Mouse (Mus musculus): ENCODE results near the gene Gm10401. TPM values are rescaled to one million over a fixed set of nuclear protein-coding genes. Genes with fewer than 3 reads are reported as not detected.
"Not testable (repeated sequence)": the region's sequence is repeated elsewhere in the genome, so short reads cannot be mapped to it uniquely, and the experiment has no call there.

Gm10401 gene
- polyA plus RNA-seq, 1 experiment from 2014 or later: 53.0 TPM

- Histone ChIP-seq H3K4me3 (replicated peaks; ENCODE audit: low read length) (no peak overlapping the region), H3K9me3 (ENCODE audit: control insufficient read depth, low read length) (no peaks in the 10 kb centered on the region), H3K4me2 (replicated peaks) (no peak overlapping the region), H3K36me3 (replicated peaks; ENCODE audit: control insufficient read depth, insufficient read depth) (peaks cover 15% of the 10 kb centered on the region), H3K27me3 (ENCODE audit: control insufficient read depth, insufficient read depth, low read length) (no peaks in the 10 kb centered on the region), H3K4me1 (replicated peaks; ENCODE audit: control insufficient read depth, insufficient read depth, low read length) (no peaks in the 10 kb centered on the region), H3K27ac (no peak overlapping the region), H3K9ac (no peak overlapping the region)
- DNase-seq (ENCODE audit: low spot score): peak; percentile 67
- ATAC-seq (ENCODE audit: low FRiP score): no peak
- WGBS: 58% methylated on average over 5 of the region's 5 CpGs
These were observed 21.8 kb downstream of the Gm10401 start for GRCm38 (mm10) chr5:115076144-115076901.

DNA sequence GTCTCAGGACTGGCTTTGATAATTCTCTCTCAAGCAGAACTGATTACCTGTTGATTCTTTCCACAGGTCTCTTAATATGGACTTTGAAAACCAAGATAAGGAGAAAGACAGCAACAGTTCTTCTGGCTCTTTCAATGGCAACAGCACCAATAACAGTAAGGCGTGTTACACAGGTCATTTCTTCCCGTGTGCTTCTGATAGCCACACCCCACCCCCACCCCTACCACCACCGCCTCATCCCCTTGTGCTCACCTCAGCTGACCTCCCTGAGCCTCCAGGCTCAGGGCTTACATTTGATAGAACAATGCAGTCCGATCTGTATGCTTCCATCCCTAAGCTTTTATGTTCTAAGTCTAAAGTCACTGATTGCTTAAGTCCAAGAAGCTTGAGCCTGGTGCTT lies 23.3 kb downstream of the Gm10401 start:
- Histone ChIP-seq H3K4me2 (replicated peaks) (no peak overlapping the region), H3K4me1 (replicated peaks; ENCODE audit: control insufficient read depth, insufficient read depth, low read length) (no peaks in the 10 kb centered on the region), H3K36me3 (replicated peaks; ENCODE audit: control insufficient read depth, insufficient read depth) (peaks cover 15% of the 10 kb centered on the region), H3K4me3 (replicated peaks; ENCODE audit: low read length) (no peak overlapping the region), H3K9ac (no peak overlapping the region), H3K27me3 (ENCODE audit: control insufficient read depth, insufficient read depth, low read length) (no peaks in the 10 kb centered on the region), H3K27ac (no peak overlapping the region), H3K9me3 (ENCODE audit: control insufficient read depth, low read length) (no peaks in the 10 kb centered on the region)
- WGBS: 93% methylated on average over 4 of the region's 4 CpGs
- DNase-seq (ENCODE audit: low spot score): no peak
- no peak for ATAC-seq (ENCODE audit: low FRiP score)

- H3K4me3 ChIP-seq (replicated peaks; ENCODE audit: low read length); H3K4me2 ChIP-seq (replicated peaks); H3K9me3 ChIP-seq (ENCODE audit: control insufficient read depth, low read length); H3K27me3 ChIP-seq (ENCODE audit: control insufficient read depth, insufficient read depth, low read length); H3K9ac ChIP-seq; H3K4me1 ChIP-seq (replicated peaks; ENCODE audit: control insufficient read depth, insufficient read depth, low read length); H3K27ac ChIP-seq; DNase-seq (ENCODE audit: low spot score); ATAC-seq (ENCODE audit: low FRiP score): not testable (repeated sequence)
- peaks cover 15% of the 10 kb centered on the region for H3K36me3 ChIP-seq (replicated peaks; ENCODE audit: control insufficient read depth, insufficient read depth)
- WGBS: 75% methylated on average over 8 of the region's 8 CpGs
These were observed 24.8 kb downstream of the Gm10401 start for GRCm38 (mm10) chr5:115073306-115073705.

GRCm38 (mm10) chr5:115072143-115072542 lies 26.0 kb downstream of the Gm10401 start:
- 92% methylated on average over 7 of the region's 7 CpGs for WGBS
- Histone ChIP-seq H3K36me3 (replicated peaks; ENCODE audit: control insufficient read depth, insufficient read depth) (peaks cover 15% of the 10 kb centered on the region), H3K4me2 (replicated peaks) (no peak overlapping the region), H3K9ac (no peak overlapping the region), H3K4me3 (replicated peaks; ENCODE audit: low read length) (no peak overlapping the region), H3K4me1 (replicated peaks; ENCODE audit: control insufficient read depth, insufficient read depth, low read length) (no peaks in the 10 kb centered on the region), H3K9me3 (ENCODE audit: control insufficient read depth, low read length) (no peaks in the 10 kb centered on the region), H3K27me3 (ENCODE audit: control insufficient read depth, insufficient read depth, low read length) (no peaks in the 10 kb centered on the region), H3K27ac (no peak overlapping the region)
- DNase-seq (ENCODE audit: low spot score) (no peak), ATAC-seq (ENCODE audit: low FRiP score) (no peak)

GRCm38 (mm10) chr5:115071096-115071901 lies 26.8 kb downstream of the Gm10401 start:
- Histone ChIP-seq H3K27me3 (ENCODE audit: control insufficient read depth, insufficient read depth, low read length) (no peaks in the 10 kb centered on the region), H3K36me3 (replicated peaks; ENCODE audit: control insufficient read depth, insufficient read depth) (peaks cover 15% of the 10 kb centered on the region), H3K27ac (no peak overlapping the region), H3K4me3 (replicated peaks; ENCODE audit: low read length) (no peak overlapping the region), H3K4me2 (replicated peaks) (no peak overlapping the region), H3K9ac (no peak overlapping the region), H3K4me1 (replicated peaks; ENCODE audit: control insufficient read depth, insufficient read depth, low read length) (no peaks in the 10 kb centered on the region), H3K9me3 (ENCODE audit: control insufficient read depth, low read length) (no peaks in the 10 kb centered on the region)
- ATAC-seq (ENCODE audit: low FRiP score) (no peak), DNase-seq (ENCODE audit: low spot score) (no peak)
- 90% methylated on average over 11 of the region's 11 CpGs for WGBS

DNA sequence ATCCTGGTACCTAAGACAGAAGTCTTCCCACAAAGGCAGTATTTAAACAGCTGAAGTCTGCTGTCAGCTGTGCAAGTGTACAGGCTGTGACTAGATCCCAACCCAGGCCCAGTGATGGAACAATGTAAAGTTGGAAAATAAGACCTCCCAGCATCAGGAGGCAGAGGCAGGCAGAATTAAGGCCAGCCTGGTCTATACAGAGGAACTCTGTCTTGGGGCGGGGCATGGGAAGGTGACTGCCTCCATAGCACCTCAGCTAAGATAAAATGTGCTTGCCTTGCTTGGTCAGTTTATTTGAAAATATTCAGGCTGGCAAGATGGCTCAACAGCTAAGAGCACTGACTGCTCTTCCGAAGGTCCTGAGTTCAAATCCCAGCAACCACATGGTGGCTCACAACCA lies 27.6 kb downstream of the Gm10401 start:
- Histone ChIP-seq H3K27ac (no peak overlapping the region), H3K36me3 (replicated peaks; ENCODE audit: control insufficient read depth, insufficient read depth) (peaks cover 8% of the 10 kb centered on the region), H3K9ac (no peak overlapping the region), H3K4me3 (replicated peaks; ENCODE audit: low read length) (no peak overlapping the region), H3K4me1 (replicated peaks; ENCODE audit: control insufficient read depth, insufficient read depth, low read length) (no peaks in the 10 kb centered on the region), H3K9me3 (ENCODE audit: control insufficient read depth, low read length) (no peaks in the 10 kb centered on the region), H3K27me3 (ENCODE audit: control insufficient read depth, insufficient read depth, low read length) (no peaks in the 10 kb centered on the region), H3K4me2 (replicated peaks) (no peak overlapping the region)
- no peak for ATAC-seq (ENCODE audit: low FRiP score)
- 98% methylated on average over 2 of the region's 2 CpGs for WGBS
- DNase-seq (ENCODE audit: low spot score): no peak

- ATAC-seq (ENCODE audit: low FRiP score) (no peak), DNase-seq (ENCODE audit: low spot score) (no peak)
- H3K9me3 ChIP-seq (ENCODE audit: control insufficient read depth, low read length): no peaks in the 10 kb centered on the region
- no peak overlapping the region for H3K9ac ChIP-seq
- WGBS: 89% methylated on average over 3 of the region's 3 CpGs
- no peak overlapping the region for H3K4me3 ChIP-seq (replicated peaks; ENCODE audit: low read length)
- H3K27ac ChIP-seq: no peak overlapping the region
- no peak overlapping the region for H3K4me2 ChIP-seq (replicated peaks)
- H3K4me1 ChIP-seq (replicated peaks; ENCODE audit: control insufficient read depth, insufficient read depth, low read length): no peaks in the 10 kb centered on the region
- H3K36me3 ChIP-seq (replicated peaks; ENCODE audit: control insufficient read depth, insufficient read depth): 0 out of 2 replicates have a peak, but pooled peaks cover 2% of the 10 kb centered on the region
- no peaks in the 10 kb centered on the region for H3K27me3 ChIP-seq (ENCODE audit: control insufficient read depth, insufficient read depth, low read length)
These were observed 28.5 kb downstream of the Gm10401 start for GRCm38 (mm10) chr5:115069611-115070010.

- H3K4me2 ChIP-seq (replicated peaks): no peak overlapping the region
- H3K9ac ChIP-seq: no peak overlapping the region
- DNase-seq (ENCODE audit: low spot score) (no peak), ATAC-seq (ENCODE audit: low FRiP score) (no peak)
- H3K27ac ChIP-seq: no peak overlapping the region
- 86% methylated on average over 11 of the region's 11 CpGs for WGBS
- no peaks in the 10 kb centered on the region for H3K9me3 ChIP-seq (ENCODE audit: control insufficient read depth, low read length)
- H3K36me3 ChIP-seq (replicated peaks; ENCODE audit: control insufficient read depth, insufficient read depth): peaks cover 7% of the 10 kb centered on the region; the same call in 1 of the 2 replicates
- H3K4me1 ChIP-seq (replicated peaks; ENCODE audit: control insufficient read depth, insufficient read depth, low read length): no peaks in the 10 kb centered on the region
- H3K4me3 ChIP-seq (replicated peaks; ENCODE audit: low read length): no peak overlapping the region
- no peaks in the 10 kb centered on the region for H3K27me3 ChIP-seq (ENCODE audit: control insufficient read depth, insufficient read depth, low read length)
These were observed 29.2 kb downstream of the Gm10401 start for GRCm38 (mm10) chr5:115068671-115069421.

DNA sequence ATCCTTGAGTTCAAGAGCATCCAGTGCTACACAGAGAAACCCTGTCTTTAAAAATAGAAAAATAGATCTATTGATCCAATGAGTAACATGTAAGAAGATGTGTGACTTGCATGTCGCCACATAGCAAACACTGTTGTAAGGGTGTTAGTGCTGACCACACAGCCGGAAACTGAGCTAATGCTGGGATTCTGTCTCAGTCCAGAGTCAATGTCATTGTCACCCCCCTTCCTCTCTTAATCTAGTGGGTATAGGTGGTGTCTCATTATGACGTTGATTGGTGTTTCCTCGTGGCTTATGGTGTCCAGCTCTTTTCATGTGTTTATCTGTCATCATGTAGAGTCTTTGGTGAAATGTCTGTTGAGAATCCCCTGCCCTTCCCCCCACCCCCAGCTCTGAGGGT lies 31.9 kb downstream of the Gm10401 start:
- H3K27me3 ChIP-seq (ENCODE audit: control insufficient read depth, insufficient read depth, low read length): no peaks in the 10 kb centered on the region
- 83% methylated on average over 4 of the region's 4 CpGs for whole genome bisulfite sequencing
- DNase-seq (ENCODE audit: low spot score): no peak
- H3K36me3 ChIP-seq (replicated peaks; ENCODE audit: control insufficient read depth, insufficient read depth): peaks cover 8% of the 10 kb centered on the region; the same call in 1 of the 2 replicates
- H3K4me1 ChIP-seq (replicated peaks; ENCODE audit: control insufficient read depth, insufficient read depth, low read length): no peaks in the 10 kb centered on the region
- no peak overlapping the region for H3K27ac ChIP-seq
- no peak overlapping the region for H3K9ac ChIP-seq
- no peak overlapping the region for H3K4me2 ChIP-seq (replicated peaks)
- H3K9me3 ChIP-seq (ENCODE audit: control insufficient read depth, low read length): no peaks in the 10 kb centered on the region
- no peak overlapping the region for H3K4me3 ChIP-seq (replicated peaks; ENCODE audit: low read length)
- ATAC-seq (ENCODE audit: low FRiP score): no peak
